Mouse (Mus musculus): ENCODE measurements around the gene Bcat1.

Bcat1 gene

DNA sequence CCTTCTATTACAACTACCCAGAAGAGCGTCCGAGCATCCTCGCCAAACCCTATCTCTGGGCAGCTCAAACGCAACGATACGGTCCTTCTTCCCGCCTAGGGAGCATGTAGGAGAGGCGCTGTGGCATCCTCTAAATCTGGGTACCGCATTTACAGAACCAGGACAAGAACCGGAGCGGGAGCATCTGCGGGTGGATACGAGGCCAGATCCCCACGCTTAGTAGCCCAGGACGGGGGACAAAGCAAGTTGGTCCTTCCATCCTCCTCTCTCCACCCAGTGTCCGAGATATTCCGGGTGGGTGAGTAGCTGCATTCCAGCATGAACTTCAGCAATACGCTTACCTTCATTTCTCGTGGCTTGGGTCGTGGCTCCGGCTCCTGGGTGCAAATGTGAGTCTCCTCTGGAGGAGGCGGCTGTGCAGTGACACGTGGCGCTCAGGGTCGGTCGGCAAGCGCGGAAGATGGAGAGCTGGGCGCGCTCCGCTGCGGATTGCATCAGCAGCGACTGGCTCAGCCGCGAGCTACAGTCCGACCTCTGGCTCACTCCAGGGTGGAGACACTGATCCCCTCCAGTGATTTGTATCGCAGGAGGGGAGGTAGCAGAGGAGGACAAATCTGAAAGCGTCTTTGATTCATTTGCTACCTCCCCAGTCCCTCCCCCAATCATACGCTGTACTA lies at the start of gene Bcat1:
Gene Bcat1 (minus strand): TSS at position 637 of the 677 bp plus-strand sequence.
- ATAC-seq (ENCODE audit: low TSS enrichment): peak; percentile 68

- ATAC-seq (ENCODE audit: low TSS enrichment): peak; percentile 32; the same call in 1 of the 2 replicates
These were observed 49.7 kb upstream of the Bcat1 start for GRCm38 (mm10) chr6:145125591-145126113.

- no peak for ATAC-seq (ENCODE audit: low TSS enrichment)
These were observed 48.6 kb upstream of the Bcat1 start for GRCm38 (mm10) chr6:145124621-145125020.

DNA sequence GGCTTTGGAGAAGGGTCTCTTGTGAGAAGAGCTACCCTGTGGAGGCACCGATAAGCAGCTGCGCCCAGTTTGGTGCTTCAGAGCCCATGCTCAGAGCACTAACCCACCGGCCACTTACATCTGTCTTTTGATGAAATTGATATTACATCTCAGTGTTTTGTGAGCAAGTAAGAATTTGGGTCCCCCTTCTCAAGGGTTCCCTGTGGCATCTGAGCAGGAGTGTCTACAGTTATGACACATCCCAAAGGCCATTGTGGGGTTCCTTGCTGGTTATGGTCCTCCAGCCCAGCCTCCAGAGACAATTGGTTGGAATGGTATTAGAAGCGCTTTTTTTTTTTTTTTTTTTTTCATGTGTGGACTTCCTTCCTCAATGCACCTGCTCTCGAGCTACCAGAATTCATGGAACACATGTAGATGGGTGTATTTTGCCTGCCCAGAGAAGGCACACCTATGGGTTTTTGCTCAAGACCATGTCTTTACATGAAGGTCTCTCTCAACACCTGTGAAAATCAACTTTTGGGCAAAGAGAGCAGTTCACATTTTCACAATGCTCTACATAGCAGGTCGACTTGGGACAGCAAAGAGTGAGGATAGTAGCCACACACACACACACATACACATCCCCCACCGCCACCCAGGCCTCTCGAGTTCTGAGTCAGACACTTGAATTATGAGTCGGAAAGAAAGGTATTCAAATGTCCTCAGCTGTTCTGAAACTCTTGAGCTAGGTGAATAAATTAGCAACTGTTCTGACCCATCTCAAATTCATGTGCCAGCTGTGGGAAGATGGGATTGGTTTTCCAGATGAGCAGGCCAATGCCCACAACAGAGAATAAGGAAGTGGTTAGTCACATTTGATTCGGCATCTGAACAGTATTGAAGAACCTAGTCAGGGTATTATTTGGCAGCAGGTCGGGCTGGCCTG lies 47.4 kb upstream of the Bcat1 start:
- no peak for ATAC-seq (ENCODE audit: low TSS enrichment)

GRCm38 (mm10) chr6:145122423-145123059 lies 46.6 kb upstream of the Bcat1 start:
- no peak for ATAC-seq (ENCODE audit: low TSS enrichment)

GRCm38 (mm10) chr6:145121590-145122420 lies 45.8 kb upstream of the Bcat1 start:
- no peak for ATAC-seq (ENCODE audit: low TSS enrichment)

- ATAC-seq (ENCODE audit: low TSS enrichment): peak; percentile 86
These were observed 45.0 kb upstream of the Bcat1 start for GRCm38 (mm10) chr6:145120787-145121589.

GRCm38 (mm10) chr6:145120086-145120485 lies 44.1 kb upstream of the Bcat1 start:
- ATAC-seq (ENCODE audit: low TSS enrichment): no peak

DNA sequence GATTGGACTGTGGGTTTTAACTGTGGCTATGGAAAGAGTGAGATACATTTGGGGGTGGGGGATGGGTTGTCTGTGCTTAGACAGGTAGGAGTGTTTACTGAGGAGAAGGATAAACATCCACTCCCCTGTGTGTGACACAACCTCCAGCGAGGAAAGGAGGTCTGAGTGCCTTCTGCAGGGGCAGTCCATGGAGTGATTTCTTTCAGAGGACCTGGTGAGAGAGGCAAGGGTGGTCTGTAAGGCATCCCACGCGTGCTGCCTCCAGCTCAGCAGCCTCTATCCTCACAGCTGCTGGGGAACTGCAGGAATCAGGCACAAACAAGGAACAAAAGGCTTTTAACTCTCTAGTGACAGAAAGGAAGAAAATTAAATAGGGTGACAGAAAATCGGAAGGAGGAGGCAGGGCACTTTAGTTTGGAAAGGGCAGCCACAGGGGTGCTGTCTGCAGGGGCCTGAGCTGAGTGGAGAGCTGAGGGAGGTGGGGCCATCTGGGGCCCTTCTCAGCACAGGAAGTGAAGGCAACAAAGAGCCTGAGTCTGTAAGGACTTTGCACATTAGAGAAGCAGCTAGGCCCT lies 40.2 kb upstream of the Bcat1 start:
- no peak for ATAC-seq (ENCODE audit: low TSS enrichment)

DNA sequence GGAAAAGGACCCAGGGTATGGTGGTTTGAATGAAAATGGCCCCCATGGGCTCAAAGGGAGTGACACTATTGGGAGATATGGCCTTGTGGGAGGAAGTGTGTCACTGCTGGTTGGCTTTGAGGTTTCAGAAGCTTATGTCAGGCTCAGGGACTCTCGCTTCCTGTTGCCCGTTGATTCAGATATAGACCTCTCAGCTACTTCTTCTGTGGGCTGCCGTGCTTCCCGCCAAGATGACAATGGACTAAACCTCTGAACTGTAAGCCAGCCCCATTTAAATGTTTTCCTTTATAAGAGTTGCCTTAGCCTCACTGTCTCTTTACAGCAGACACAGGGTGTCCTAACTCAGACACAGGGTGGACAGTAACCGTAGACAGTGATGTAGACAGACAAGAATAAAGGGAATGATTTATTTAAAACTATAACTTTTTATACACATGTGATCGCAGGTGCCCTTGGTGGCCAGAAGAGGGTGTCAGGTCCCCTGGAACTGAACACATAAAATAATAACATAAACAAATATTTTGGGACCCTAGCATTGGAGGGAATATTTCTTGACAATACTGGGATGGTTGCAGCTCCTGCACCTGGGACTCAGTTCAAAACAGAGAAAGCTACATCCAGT lies 39.6 kb upstream of the Bcat1 start, which contains the start of gene Lrmp:
Gene Lrmp (plus strand): TSS at position 178 of the 622 bp plus-strand sequence.
- ATAC-seq (ENCODE audit: low TSS enrichment): no peak

- ATAC-seq (ENCODE audit: low TSS enrichment): no peak
These were observed 38.6 kb upstream of the Bcat1 start for GRCm38 (mm10) chr6:145114561-145114960.

- no peak for ATAC-seq (ENCODE audit: low TSS enrichment)
These were observed 36.9 kb upstream of the Bcat1 start for GRCm38 (mm10) chr6:145112865-145113264.

- ATAC-seq (ENCODE audit: low TSS enrichment): no peak
These were observed 34.8 kb upstream of the Bcat1 start for GRCm38 (mm10) chr6:145110786-145111185.

- no peak for ATAC-seq (ENCODE audit: low TSS enrichment)
These were observed 30.3 kb upstream of the Bcat1 start for GRCm38 (mm10) chr6:145106163-145106842.

GRCm38 (mm10) chr6:145105439-145105838 lies 29.5 kb upstream of the Bcat1 start:
- ATAC-seq (ENCODE audit: low TSS enrichment): no peak

- ATAC-seq (ENCODE audit: low TSS enrichment): no peak
These were observed 28.4 kb upstream of the Bcat1 start for GRCm38 (mm10) chr6:145104241-145104939.

GRCm38 (mm10) chr6:145100923-145101322 lies 24.9 kb upstream of the Bcat1 start:
- no peak for ATAC-seq (ENCODE audit: low TSS enrichment)

DNA sequence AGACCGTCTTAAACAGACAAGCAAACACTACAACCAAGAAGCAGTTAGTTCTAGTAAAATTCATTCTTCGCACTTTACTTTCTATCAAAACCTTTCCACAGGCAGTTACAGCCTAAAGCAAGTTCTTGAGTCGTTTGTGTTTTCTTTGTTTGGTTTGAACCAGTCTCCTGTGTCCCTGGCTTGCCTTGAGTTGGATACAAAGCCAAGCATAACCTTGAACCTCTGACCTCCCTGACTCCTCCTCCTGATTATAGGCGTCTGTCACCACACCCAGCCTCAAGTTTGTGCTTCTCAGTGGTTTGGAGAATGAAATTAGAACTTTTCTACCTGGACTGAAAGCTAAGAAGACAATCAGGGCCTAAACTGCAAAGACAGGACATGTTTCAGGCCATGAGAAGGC lies 18.4 kb upstream of the Bcat1 start:
- no peak for ATAC-seq (ENCODE audit: low TSS enrichment)

All from frontal cortex, adult (tissue).